Mouse (Mus musculus) midbrain, postnatal 0 days (tissue): ENCODE measurements around the gene Hcfc1. TPM values are rescaled to one million over a fixed set of nuclear protein-coding genes. Genes with fewer than 3 reads are reported as not detected.

Source experiments
- ATAC-seq: fragments of 200-750 bp; cut with Nextera tagmentation; 2 replicates; pipeline ENCODE4 v1.8.0; 2017; ENCODE audit warnings: moderate number of reproducible peaks, mild to moderate bottlenecking, moderate TSS enrichment, moderate library complexity; ENCODE audit not compliant: low FRiP score
- DNase-seq: peaks from one replicate; pipeline ENCODE4 v3.0.0-alpha.2; 2015; ENCODE audit warnings: low spot score
- H3K27ac ChIP-seq: fragments of 300-500 bp; sonication (generic); 2 replicates; pipeline ENCODE4 v1.5.1; 2014; ENCODE audit warnings: low read depth, mild to moderate bottlenecking, low read length, mixed read lengths
- H3K27me3 ChIP-seq: fragments of 300-500 bp; sonication (generic); 2 replicates; pipeline ENCODE4 v1.6.1; 2014; ENCODE audit warnings: low read length, control low read depth, mixed read lengths; ENCODE audit not compliant: insufficient read depth
- H3K36me3 ChIP-seq: fragments of 300-500 bp; sonication (generic); 2 replicates; pipeline ENCODE4 v1.6.1; 2014; ENCODE audit warnings: low read length, control low read depth, mixed read lengths; ENCODE audit not compliant: insufficient read depth
- H3K4me1 ChIP-seq: fragments of 300-500 bp; sonication (generic); 2 replicates; pipeline ENCODE4 v1.6.1; 2014; ENCODE audit warnings: mild to moderate bottlenecking, control low read depth, antibody characterized with exemption, low read length, mixed read lengths; ENCODE audit not compliant: insufficient read depth
- H3K4me2 ChIP-seq: fragments of 300-500 bp; sonication (generic); 2 replicates; pipeline ENCODE4 v1.6.1; 2014; ENCODE audit warnings: low read depth, mild to moderate bottlenecking, low read length, mixed read lengths; ENCODE audit not compliant: poor library complexity, severe bottlenecking
- H3K4me3 ChIP-seq: fragments of 300-500 bp; sonication (generic); 2 replicates; pipeline ENCODE4 v1.5.1; 2014; ENCODE audit warnings: low read depth, mild to moderate bottlenecking, low read length, moderate library complexity
- H3K9ac ChIP-seq: fragments of 300-500 bp; sonication (generic); replicated peaks from 2 replicates; pipeline ENCODE4 v1.6.1; 2014; ENCODE audit warnings: mild to moderate bottlenecking, low read length, moderate library complexity, mixed read lengths; ENCODE audit not compliant: poor library complexity, severe bottlenecking
- H3K9me3 ChIP-seq: fragments of 300-500 bp; sonication (generic); 2 replicates; pipeline ENCODE4 v1.6.1; 2016; ENCODE audit warnings: low read length, control low read depth
- CTCF ChIP-seq: IDR thresholded peaks from 2 replicates; pipeline ENCODE4 v1.5.1; 2016; ENCODE audit warnings: antibody characterized with exemption, mild to moderate bottlenecking
- WGBS: fragments of 180-500 bp; shearing (Covaris S2); extraction: QIAGEN DNeasy Blood & Tissue Kit; methylation state at CpG from one replicate; pipeline ENCODE4 v1.1.7; 2014; 5-methylcytosine and 5-hydroxymethylcytosine counted together
- polyA plus RNA-seq: library from polyadenylated mRNA; unstranded; fragments of >200 nt; fragmentation: Nextera tagmentation; extraction: Ambion mirVana; gene quantifications from 2 replicates; pipeline ENCODE4 v1.2.1, GENCODE M21; 2015
- total RNA-seq: library from RNA; depleted of rRNA; stranded (reverse); fragments of >200 nt; gene quantifications from 2 replicates; pipeline ENCODE4 v1.2.3, GENCODE M21; 2014

Gene Hcfc1
- total and polyA plus RNA-seq, 2 experiments from 2014 or later: 33.2 to 111 TPM

DNA sequence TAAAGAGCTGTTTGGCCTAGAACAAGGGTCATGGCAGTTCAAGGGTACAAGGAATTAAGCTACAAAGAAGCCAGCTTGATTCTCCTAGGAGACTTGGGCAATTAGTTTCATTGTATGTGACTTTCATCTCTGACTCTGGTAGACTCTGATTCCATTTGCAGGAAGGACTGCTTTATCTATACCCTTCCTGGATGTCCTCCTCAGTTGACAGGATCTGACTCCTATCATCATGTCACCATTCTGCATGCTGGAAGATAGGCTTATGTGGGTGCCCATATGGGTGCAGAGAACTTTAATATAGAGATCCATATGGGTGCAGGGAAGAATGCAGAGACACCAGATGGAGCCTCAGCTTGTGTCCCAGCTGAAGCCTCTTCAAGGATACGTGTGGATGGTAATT, 3.0 kb upstream of the Hcfc1 start:
- H3K9ac ChIP-seq: no peak overlapping the region
- no peak overlapping the region for H3K27ac ChIP-seq
- H3K9me3 ChIP-seq: no peaks in the 10 kb centered on the region
- no peak overlapping the region for H3K4me2 ChIP-seq
- TF ChIP-seq CTCF: no peak
- no peak overlapping the region for H3K4me3 ChIP-seq
- WGBS: 92% methylated on average over 1 of the region's 1 CpGs
- no peak for DNase-seq
- no peaks in the 10 kb centered on the region for H3K4me1 ChIP-seq
- H3K36me3 ChIP-seq: no peaks in the 10 kb centered on the region
- no peak for ATAC-seq
- no peaks in the 10 kb centered on the region for H3K27me3 ChIP-seq

DNA sequence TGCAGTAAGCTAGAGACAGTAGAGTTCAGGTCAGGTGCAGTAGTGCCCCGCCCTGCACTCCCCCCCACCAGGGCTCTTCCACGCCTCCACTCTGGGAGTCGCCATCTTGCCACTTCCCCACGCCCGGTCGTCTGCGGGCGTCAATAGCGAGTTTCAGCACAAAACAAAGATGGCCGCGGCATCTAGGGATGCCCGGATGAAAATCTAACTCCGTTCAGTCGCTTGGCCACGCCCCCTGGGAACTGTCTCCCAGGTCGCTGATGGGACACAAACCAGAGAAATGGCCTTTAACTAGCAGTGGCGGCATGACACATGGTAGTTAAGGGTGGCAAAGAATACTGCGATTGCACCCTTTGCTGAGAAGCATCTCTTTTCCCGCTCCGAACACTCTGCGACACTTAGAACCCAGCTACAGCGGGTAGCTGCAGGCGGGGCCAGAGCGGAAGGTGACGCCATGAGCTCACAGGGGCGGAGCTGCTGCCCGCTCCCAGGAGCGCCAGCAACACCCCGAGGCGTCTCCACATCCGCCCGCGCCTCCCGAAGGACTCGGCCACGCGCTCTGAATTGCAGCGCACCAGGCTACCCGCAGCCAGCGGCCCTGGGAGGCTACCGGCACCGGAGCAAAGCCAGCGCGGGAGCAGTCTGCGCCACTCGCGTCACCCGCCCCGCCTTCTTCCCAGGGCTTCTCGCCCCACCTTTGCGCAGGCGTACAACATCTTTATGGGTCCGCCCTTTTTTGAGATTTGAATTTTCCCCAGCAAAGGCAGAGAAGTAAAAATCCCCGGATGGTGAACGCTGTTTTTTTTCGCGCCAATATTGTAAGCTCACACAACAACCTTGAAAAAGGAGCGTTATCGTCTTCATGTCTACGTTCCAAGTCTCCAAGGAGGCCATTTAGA, 1.3 kb upstream of the Hcfc1 start:
- 23% methylated on average over 54 of the region's 60 CpGs for WGBS
- H3K9ac ChIP-seq: peak overlapping the region; percentile 72
- peak; percentile 95 for DNase-seq

DNA sequence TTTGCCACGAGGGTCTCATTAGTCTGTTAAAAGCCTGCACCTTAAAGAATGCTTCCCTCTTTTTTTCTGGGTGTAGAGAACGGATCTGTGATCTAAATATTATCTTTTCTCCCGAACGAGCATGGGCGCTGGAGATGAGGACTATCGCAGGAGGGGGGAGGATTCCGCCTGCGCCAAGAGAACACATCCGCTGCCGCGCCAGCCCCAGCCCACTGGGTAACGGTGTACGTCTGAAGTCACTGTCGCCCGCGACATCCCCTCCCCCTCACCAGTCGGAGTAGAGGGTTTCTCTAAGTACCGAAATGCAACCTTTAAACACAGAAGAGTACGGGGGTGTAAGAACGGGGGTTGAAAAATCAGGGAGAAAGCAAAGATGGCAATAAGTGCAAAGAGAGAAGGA, 850 bp downstream of the Hcfc1 start:
- H3K9ac ChIP-seq: peak overlapping the region; percentile 47
- peak overlapping the region; percentile 69 for H3K4me2 ChIP-seq
- peak overlapping the region; percentile 58 for H3K4me3 ChIP-seq
- H3K9me3 ChIP-seq: no peaks in the 10 kb centered on the region
- H3K27ac ChIP-seq: peak overlapping the region; percentile 95; the same call in 1 of the 2 replicates
- no peaks in the 10 kb centered on the region for H3K27me3 ChIP-seq
- DNase-seq (peak; percentile 59), ATAC-seq (no peak)
- peaks cover 3% of the 10 kb centered on the region; the same call in 1 of the 2 replicates for H3K4me1 ChIP-seq
- 19% methylated on average over 20 of the region's 20 CpGs for WGBS
- TF ChIP-seq CTCF: no peak
- no peaks in the 10 kb centered on the region for H3K36me3 ChIP-seq

More for the DNA sequence above, 1.3 kb upstream of the Hcfc1 start:
- 0 out of 2 replicates have a peak, but pooled peaks have one; percentile 2 for TF ChIP-seq CTCF
- Histone ChIP-seq H3K27me3 (no peaks in the 10 kb centered on the region), H3K27ac (peak overlapping the region; percentile 95), H3K36me3 (no peaks in the 10 kb centered on the region), H3K9me3 (no peaks in the 10 kb centered on the region), H3K4me1 (peaks cover 3% of the 10 kb centered on the region; the same call in 1 of the 2 replicates), H3K4me3 (peak overlapping the region; percentile 58), H3K4me2 (peak overlapping the region; percentile 35)
- peak; percentile 87 for ATAC-seq

DNA sequence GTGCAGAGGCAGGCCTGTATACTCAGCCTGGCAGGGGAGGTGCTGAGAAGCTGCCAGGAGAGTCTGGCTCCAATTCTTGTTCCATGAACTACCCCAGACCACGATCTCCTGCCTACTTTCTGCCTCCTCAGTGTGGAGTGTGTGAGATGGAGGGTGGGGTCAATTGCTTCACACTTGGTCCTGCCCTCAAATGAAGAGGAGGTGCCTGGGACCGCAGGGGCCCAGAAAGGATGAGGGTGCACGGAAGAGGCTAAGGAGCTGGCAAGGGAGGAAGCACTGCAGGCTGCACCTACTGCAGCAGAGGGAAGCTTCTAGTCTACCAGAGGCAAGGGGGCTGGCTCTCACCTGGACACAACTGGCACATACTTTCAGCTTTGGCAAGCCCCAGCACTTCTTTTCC, 1.8 kb downstream of the Hcfc1 start:
- peak overlapping the region; percentile 58 for H3K4me3 ChIP-seq
- no peak for TF ChIP-seq CTCF
- peak overlapping the region; percentile 50 for H3K9ac ChIP-seq
- H3K4me1 ChIP-seq: peaks cover 3% of the 10 kb centered on the region; the same call in 1 of the 2 replicates
- DNase-seq (no peak), ATAC-seq (no peak)
- no peak overlapping the region for H3K27ac ChIP-seq
- no peaks in the 10 kb centered on the region for H3K27me3 ChIP-seq
- 46% methylated on average over 3 of the region's 3 CpGs for WGBS
- no peaks in the 10 kb centered on the region for H3K36me3 ChIP-seq
- peak overlapping the region; percentile 69 for H3K4me2 ChIP-seq
- no peaks in the 10 kb centered on the region for H3K9me3 ChIP-seq

DNA sequence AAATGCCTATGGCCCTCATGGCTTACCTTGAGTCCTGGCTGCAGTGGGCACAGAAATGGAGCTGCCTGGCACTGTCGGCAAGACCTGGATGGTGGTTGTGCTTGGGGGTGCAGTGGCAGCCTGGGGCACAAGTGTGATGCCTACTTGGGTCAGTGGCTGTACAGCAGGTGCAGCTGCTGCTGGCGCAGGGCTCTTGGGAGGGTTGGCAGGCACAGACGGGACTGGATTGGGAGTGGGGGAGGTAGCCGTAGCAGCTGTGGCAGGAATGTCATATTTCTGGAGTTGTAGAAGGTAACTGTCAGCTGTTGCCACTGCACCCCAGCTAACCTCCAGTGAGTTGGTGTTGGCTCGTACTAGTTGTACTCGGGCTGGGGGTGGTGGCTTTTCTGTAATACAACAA, 11.2 kb downstream of the Hcfc1 start:
- DNase-seq: no peak
- ATAC-seq: no peak
- no peak overlapping the region for H3K9ac ChIP-seq
- no peak overlapping the region for H3K4me2 ChIP-seq
- whole genome bisulfite sequencing: 95% methylated on average over 6 of the region's 6 CpGs
- peaks cover 35% of the 10 kb centered on the region for H3K36me3 ChIP-seq
- H3K27me3 ChIP-seq: no peaks in the 10 kb centered on the region
- no peaks in the 10 kb centered on the region for H3K9me3 ChIP-seq
- H3K4me1 ChIP-seq: no peaks in the 10 kb centered on the region
- TF ChIP-seq CTCF: no peak
- no peak overlapping the region for H3K27ac ChIP-seq
- H3K4me3 ChIP-seq: no peak overlapping the region

DNA sequence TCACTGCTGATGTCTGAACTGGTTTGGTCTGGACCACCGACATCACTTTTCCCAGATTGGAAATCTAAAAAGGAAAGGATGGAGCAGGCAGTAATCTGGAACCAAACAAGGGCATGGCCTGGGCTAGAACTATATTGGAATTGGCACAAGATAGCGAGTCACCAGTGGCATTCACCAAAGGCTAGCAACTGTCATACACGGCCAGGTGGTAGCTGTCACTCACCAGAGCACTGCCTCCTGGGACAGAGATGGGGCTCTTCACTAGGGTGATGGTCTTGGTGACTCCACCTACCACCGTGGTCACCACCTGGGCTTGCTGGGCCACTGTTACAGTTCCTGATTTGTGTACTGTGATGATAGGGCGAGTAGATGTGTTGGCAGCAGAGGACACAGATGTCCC, 13.6 kb downstream of the Hcfc1 start:
- ATAC-seq (no peak), DNase-seq (no peak)

More for the DNA sequence above, 13.6 kb downstream of the Hcfc1 start:
- H3K4me3 ChIP-seq: no peak overlapping the region
- TF ChIP-seq CTCF: no peak
- H3K27ac ChIP-seq: no peak overlapping the region
- 90% methylated on average over 5 of the region's 5 CpGs for WGBS
- H3K4me2 ChIP-seq: no peak overlapping the region
- H3K9ac ChIP-seq: no peak overlapping the region
- peaks cover 50% of the 10 kb centered on the region for H3K36me3 ChIP-seq
- H3K4me1 ChIP-seq: no peaks in the 10 kb centered on the region
- H3K9me3 ChIP-seq: no peaks in the 10 kb centered on the region
- no peaks in the 10 kb centered on the region for H3K27me3 ChIP-seq
